Comparison of ENCODE assay signal across 8 mouse cellular contexts in the genomic region with DNA sequence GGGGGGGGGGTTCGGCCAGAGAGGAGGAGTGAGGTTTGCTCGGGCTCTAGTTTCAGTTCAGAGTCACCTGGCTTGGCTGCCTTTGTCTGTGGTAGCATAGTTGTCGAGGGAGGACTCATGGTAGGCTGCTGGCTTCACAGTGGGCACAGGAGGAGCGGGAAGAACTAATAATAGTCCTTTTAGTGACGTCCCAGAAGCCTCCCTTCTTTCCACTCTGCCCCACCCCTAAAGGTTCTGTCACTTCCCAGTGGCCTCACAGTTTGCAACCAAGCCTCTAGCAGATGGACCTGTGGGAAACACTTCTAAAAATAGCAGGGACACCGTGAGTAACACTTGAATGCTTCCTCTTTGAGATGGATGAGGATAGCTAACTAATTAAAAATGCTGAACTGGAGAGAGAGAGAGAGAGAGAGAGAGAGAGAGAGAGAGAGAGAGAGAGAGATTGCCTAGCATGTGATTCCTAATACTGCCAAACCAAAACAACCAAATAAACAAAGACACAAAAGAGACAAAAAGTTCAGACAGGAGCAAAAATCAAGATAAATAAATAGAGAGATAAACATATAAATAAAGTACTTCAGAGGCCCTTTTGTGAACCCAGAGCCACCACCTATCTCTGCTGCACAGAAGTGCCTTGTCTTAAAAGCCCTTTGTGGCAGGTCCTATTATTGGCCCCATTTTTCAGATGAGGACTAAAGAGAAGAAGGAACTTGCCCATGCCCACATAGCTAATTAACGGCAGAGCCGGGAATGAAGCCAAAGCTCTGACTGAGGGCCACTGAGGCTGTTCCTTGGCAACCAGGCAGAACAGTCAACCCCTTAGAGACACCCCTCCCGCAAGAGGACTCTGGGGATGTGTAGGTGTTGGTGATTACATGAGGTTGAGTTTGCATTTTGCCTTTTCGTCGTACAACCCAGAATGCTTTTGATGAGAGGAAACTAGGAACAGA. TPM values are rescaled to one million over a fixed set of nuclear protein-coding genes. Genes with fewer than 3 reads are reported as not detected.
A peak's percentile ranks its signal among the peaks of the same experiment; 100 is the strongest.
DNase-seq lines count a peak whose midpoint lies in the region; ATAC-seq and TF ChIP-seq lines count a peak whose summit lies in the region.

No protein-coding gene starts in this region.

- 0 out of 2 replicates have a peak overlapping the region, but pooled peaks have one; percentile 10 for H3K27ac ChIP-seq in lung, embryonic 14.5 days (ENCODE audit: low read depth)
- H3K27ac ChIP-seq in heart, embryonic 15.5 days = peak overlapping the region; percentile 78

- no peak for TF ChIP-seq CTCF in lung, embryonic 14.5 days (IDR thresholded peaks at IDR 0.05; ENCODE audit: low read depth)

- no peaks in the 10 kb centered on the region for H3K27me3 ChIP-seq in lung, embryonic 14.5 days (ENCODE audit: insufficient read depth, low read length)
- no peaks in the 10 kb centered on the region for H3K27me3 ChIP-seq in heart, embryonic 15.5 days

- H3K9ac ChIP-seq in lung, embryonic 14.5 days = no peak overlapping the region
- no peak overlapping the region for H3K9ac ChIP-seq in heart, embryonic 15.5 days

- H3K4me1 ChIP-seq in lung, embryonic 14.5 days (ENCODE audit: insufficient read depth) = peaks cover 4% of the 10 kb centered on the region; the same call in 1 of the 2 replicates
- peaks cover 14% of the 10 kb centered on the region for H3K4me1 ChIP-seq in heart, embryonic 15.5 days (replicated peaks)

- no peak for DNase-seq in lung, embryonic 14.5 days
- no peak for DNase-seq in lung, postnatal 25 days (ENCODE audit: low spot score)
- DNase-seq in cerebellum, postnatal 25 days = peak; percentile 79 to 82
- DNase-seq in layer of hippocampus, postnatal 14 days (ENCODE audit: low spot score in 2 of 2) = peak; percentile 48 to 64
- DNase-seq in right cerebral cortex, postnatal 10 days (ENCODE audit: low spot score in 2 of 2) = peak; percentile 82 to 84
- DNase-seq in adipocyte (ENCODE audit: low spot score) = no peak
- DNase-seq in thymus, postnatal 0 days (ENCODE audit: low spot score) = no peak

- no peak overlapping the region for H3K4me3 ChIP-seq in lung, embryonic 14.5 days (ENCODE audit: low read depth, low read length)
- no peak overlapping the region for H3K4me3 ChIP-seq in heart, embryonic 15.5 days

- WGBS in lung, embryonic 14.5 days = 33% methylated on average over 11 of the region's 11 CpGs
- 24% methylated on average over 11 of the region's 11 CpGs for WGBS in heart, embryonic 15.5 days

- ATAC-seq in lung, embryonic 14.5 days (ENCODE audit: insufficient read depth) = 0 out of 2 replicates have a peak, but pooled peaks have one; percentile 47
- peak; percentile 90 for ATAC-seq in heart, embryonic 15.5 days (replicated peaks; ENCODE audit: insufficient number of reproducible peaks, insufficient read depth, low FRiP score, low read depth)

- H3K9me3 ChIP-seq in lung, embryonic 14.5 days (ENCODE audit: low read depth, low read length) = no peaks in the 10 kb centered on the region
- H3K9me3 ChIP-seq in heart, embryonic 15.5 days (replicated peaks) = no peaks in the 10 kb centered on the region

- H3K4me2 ChIP-seq in lung, embryonic 14.5 days = no peak overlapping the region
- peak overlapping the region; percentile 24 for H3K4me2 ChIP-seq in heart, embryonic 15.5 days

- H3K36me3 ChIP-seq in lung, embryonic 14.5 days (ENCODE audit: insufficient read depth) = no peaks in the 10 kb centered on the region
- no peaks in the 10 kb centered on the region for H3K36me3 ChIP-seq in heart, embryonic 15.5 days

RNA-seq across cellular contexts. Expression of a gene that starts 54.0 kb away (rescaled TPM):
- polyA plus RNA-seq in lung, embryonic 14.5 days (2014; fragmentation: Nextera tagmentation; extraction: Ambion mirVana) = 5.8 and 7.7 TPM in 2 replicates
- 7.1 and 8.2 TPM in 2 replicates for polyA plus RNA-seq in heart, embryonic 15.5 days (2015; fragmentation: Nextera tagmentation; extraction: Ambion mirVana)
- total RNA-seq in layer of hippocampus, postnatal 14 days (2021) = 100 to 1,000 TPM; 138 to 146 TPM
- 5.8 and 6.6 TPM in 2 replicates for polyA plus RNA-seq in thymus, postnatal 0 days (2015; fragmentation: Nextera tagmentation; extraction: Ambion mirVana)

Comparison
In these comparisons a context has a peak if more than half of its experiments do, and no peak if none do; other contexts are left out.
1. DNase-seq: peak in cerebellum, postnatal 25 days (2 of 2), layer of hippocampus, postnatal 14 days (2 of 2) and right cerebral cortex, postnatal 10 days (2 of 2); none in lung, embryonic 14.5 days (single experiment), lung, postnatal 25 days (single experiment), adipocyte (single experiment) and thymus, postnatal 0 days (single experiment).